Mouse (Mus musculus) large intestine, adult 2 months (tissue): Measurements from ENCODE around the gene Gabpb2. TPM values are rescaled to one million over a fixed set of nuclear protein-coding genes. Genes with fewer than 3 reads are reported as not detected.

Source experiments
- DNase-seq: peaks from one replicate; pipeline ENCODE4 v3.0.0-alpha.2; 2012; ENCODE audit warnings: low read depth, low spot score
- WGBS: fragments of 180-500 bp; shearing (Covaris S2); methylation state at CpG from one replicate; pipeline ENCODE4 v1.1.7; 2018; 5-methylcytosine and 5-hydroxymethylcytosine counted together
- polyA plus RNA-seq: library from polyadenylated mRNA; depleted of rRNA; stranded (reverse); fragments of >200 nt; gene quantifications from 2 replicates; pipeline ENCODE4 v1.2.3, GENCODE M21; 2012; rRNA removed

Gene Gabpb2
- polyA plus RNA-seq, result 9.2 and 16.1 TPM in 2 replicates

- WGBS, result under 1% methylated on average over 56 of the region's 56 CpGs
- peak; percentile 65 for DNase-seq
Observed at GRCm38 (mm10) chr3:95217255-95218134, at the start of gene Gabpb2. Gabpb2 (minus strand) TSS chr3:95217916.

- no peak for DNase-seq
- WGBS, result 97% methylated on average over 3 of the region's 3 CpGs
Observed at GRCm38 (mm10) chr3:95266052-95266451, 48.3 kb upstream of the Gabpb2 start.

- no peak for DNase-seq
- WGBS, result 79% methylated on average over 1 of the region's 1 CpGs
Observed at GRCm38 (mm10) chr3:95264724-95265123, 47.0 kb upstream of the Gabpb2 start.

GRCm38 (mm10) chr3:95263089-95263739, 45.5 kb upstream of the Gabpb2 start:
- 36% methylated on average over 11 of the region's 11 CpGs for WGBS
- DNase-seq, result peak; percentile 54

GRCm38 (mm10) chr3:95261975-95262374, 44.3 kb upstream of the Gabpb2 start:
- no peak for DNase-seq
- 92% methylated on average over 4 of the region's 4 CpGs for whole genome bisulfite sequencing

GRCm38 (mm10) chr3:95256931-95257330, 39.2 kb upstream of the Gabpb2 start:
- DNase-seq, result no peak
- WGBS, result 87% methylated on average over 5 of the region's 5 CpGs

- DNase-seq, result no peak
- 32% methylated on average over 7 of the region's 7 CpGs for WGBS
Observed at GRCm38 (mm10) chr3:95250783-95251424, 33.2 kb upstream of the Gabpb2 start, which contains the start of gene Bnipl. Bnipl (minus strand) TSS chr3:95251193.

- 73% methylated on average over 5 of the region's 5 CpGs for WGBS
- no peak for DNase-seq
Observed at GRCm38 (mm10) chr3:95250361-95250760, 32.6 kb upstream of the Gabpb2 start.

GRCm38 (mm10) chr3:95247660-95248336, 30.1 kb upstream of the Gabpb2 start:
- no peak for DNase-seq
- 64% methylated on average over 1 of the region's 1 CpGs for WGBS

- no peak for DNase-seq
- WGBS, result 43% methylated on average over 5 of the region's 5 CpGs
Observed at GRCm38 (mm10) chr3:95246465-95247231, 28.9 kb upstream of the Gabpb2 start.

- 70% methylated on average over 2 of the region's 2 CpGs for WGBS
- DNase-seq, result no peak
Observed at GRCm38 (mm10) chr3:95243086-95243485, 25.4 kb upstream of the Gabpb2 start.

GRCm38 (mm10) chr3:95241498-95241897, 23.8 kb upstream of the Gabpb2 start, which contains the start of gene Gm128:
Gm128 (minus strand) TSS chr3:95241598.
- 77% methylated on average over 7 of the region's 7 CpGs for WGBS

GRCm38 (mm10) chr3:95240900-95241299, 23.2 kb upstream of the Gabpb2 start:
- DNase-seq, result no peak
- 55% methylated on average over 17 of the region's 17 CpGs for WGBS

More at GRCm38 (mm10) chr3:95241498-95241897, 23.8 kb upstream of the Gabpb2 start, which contains the start of gene Gm128:
- DNase-seq, result no peak

- WGBS, result 89% methylated on average over 12 of the region's 12 CpGs
- no peak for DNase-seq
Observed at GRCm38 (mm10) chr3:95239971-95240370, 22.3 kb upstream of the Gabpb2 start.

- WGBS, result 81% methylated on average over 6 of the region's 6 CpGs
- DNase-seq, result no peak
Observed at GRCm38 (mm10) chr3:95239022-95239421, 21.3 kb upstream of the Gabpb2 start.

- WGBS, result 58% methylated on average over 8 of the region's 8 CpGs
- no peak for DNase-seq
Observed at GRCm38 (mm10) chr3:95237541-95238099, 19.9 kb upstream of the Gabpb2 start.

GRCm38 (mm10) chr3:95235386-95236301, 17.9 kb upstream of the Gabpb2 start:
- 88% methylated on average over 23 of the region's 23 CpGs for WGBS
- DNase-seq, result no peak
